Mouse (Mus musculus): ENCODE measurements at regions not wholly inside any gene's neighbourhood (a gene's known extent, or its start where the extent isn't known, plus 50 kb on each side); places are given as distances from the start of the nearest gene placed in this dataset.
"Not testable (repeated sequence)": the region's sequence is repeated elsewhere in the genome, so short reads cannot be mapped to it uniquely, and the experiment has no call there.

- no peak for DNase-seq (ENCODE audit: low spot score)
Observed at GRCm38 (mm10) chr12:45287759-45288158, 213.2 kb upstream of the Stxbp6 start.

- no peak for DNase-seq (ENCODE audit: low spot score)
Observed at GRCm38 (mm10) chr12:45256309-45256708, 181.8 kb upstream of the Stxbp6 start.

GRCm38 (mm10) chr12:45211131-45211530 lies 136.6 kb upstream of the Stxbp6 start:
- no peak for DNase-seq (ENCODE audit: low spot score)

GRCm38 (mm10) chr12:45195304-45195920 lies 120.9 kb upstream of the Stxbp6 start:
- DNase-seq (ENCODE audit: low spot score): no peak

GRCm38 (mm10) chr12:45187149-45187548 lies 112.6 kb upstream of the Stxbp6 start:
- peak; percentile 90 for DNase-seq (ENCODE audit: low spot score)

GRCm38 (mm10) chr12:45184510-45184909 lies 110.0 kb upstream of the Stxbp6 start:
- DNase-seq (ENCODE audit: low spot score): no peak

GRCm38 (mm10) chr12:45177454-45177853 lies 102.9 kb upstream of the Stxbp6 start:
- no peak for DNase-seq (ENCODE audit: low spot score)

- DNase-seq (ENCODE audit: low spot score): not testable (repeated sequence)
Observed at GRCm38 (mm10) chr12:45175259-45175658, 100.8 kb upstream of the Stxbp6 start.

GRCm38 (mm10) chr12:45171927-45172642 lies 97.6 kb upstream of the Stxbp6 start:
- DNase-seq (ENCODE audit: low spot score): peak; percentile 94

- peak; percentile 70 for DNase-seq (ENCODE audit: low spot score)
Observed at GRCm38 (mm10) chr12:45162011-45162410, 87.5 kb upstream of the Stxbp6 start.

- not testable (repeated sequence) for DNase-seq (ENCODE audit: low spot score)
Observed at GRCm38 (mm10) chr12:45161581-45161980, 87.1 kb upstream of the Stxbp6 start.

GRCm38 (mm10) chr12:45158986-45159385 lies 84.5 kb upstream of the Stxbp6 start:
- DNase-seq (ENCODE audit: low spot score): no peak

- no peak for DNase-seq (ENCODE audit: low spot score)
Observed at GRCm38 (mm10) chr12:45137438-45138018, 63.0 kb upstream of the Stxbp6 start.

GRCm38 (mm10) chr12:45133415-45133814 lies 58.9 kb upstream of the Stxbp6 start:
- DNase-seq (ENCODE audit: low spot score): peak; percentile 35

- no peak for DNase-seq (ENCODE audit: low spot score)
Observed at GRCm38 (mm10) chr12:45131139-45131538, 56.6 kb upstream of the Stxbp6 start.

GRCm38 (mm10) chr12:45125866-45126265 lies 51.4 kb upstream of the Stxbp6 start:
- no peak for DNase-seq (ENCODE audit: low spot score)

Measured in embryo, embryonic 10 days (tissue).